Mouse (Mus musculus): ENCODE results near the gene Bak1.

The Bak1 gene

GRCm38 (mm10) chr17:27028909-27029308 is at the start of gene Bak1:
Gene Bak1, minus strand, starts transcription at chr17:27029009.
- no peak for DNase-seq (ENCODE audit: low spot score)

- no peak for DNase-seq (ENCODE audit: low spot score)
Measured at GRCm38 (mm10) chr17:27078499-27078898, 49.7 kb upstream of the Bak1 start.

GRCm38 (mm10) chr17:27077920-27078319 is 49.1 kb upstream of the Bak1 start:
- no peak for DNase-seq (ENCODE audit: low spot score)

GRCm38 (mm10) chr17:27077133-27077532 is 48.3 kb upstream of the Bak1 start:
- no peak for DNase-seq (ENCODE audit: low spot score)

- DNase-seq (ENCODE audit: low spot score): no peak
Measured at GRCm38 (mm10) chr17:27074849-27075745, 46.3 kb upstream of the Bak1 start.

GRCm38 (mm10) chr17:27074236-27074635 is 45.4 kb upstream of the Bak1 start:
- DNase-seq (ENCODE audit: low spot score): no peak

- no peak for DNase-seq (ENCODE audit: low spot score)
Measured at GRCm38 (mm10) chr17:27073778-27074177, 45.0 kb upstream of the Bak1 start.

- no peak for DNase-seq (ENCODE audit: low spot score)
Measured at GRCm38 (mm10) chr17:27073126-27073525, 44.3 kb upstream of the Bak1 start.

GRCm38 (mm10) chr17:27072363-27072762 is 43.6 kb upstream of the Bak1 start:
- no peak for DNase-seq (ENCODE audit: low spot score)

GRCm38 (mm10) chr17:27071630-27072029 is 42.8 kb upstream of the Bak1 start:
- no peak for DNase-seq (ENCODE audit: low spot score)

- DNase-seq (ENCODE audit: low spot score): no peak
Measured at GRCm38 (mm10) chr17:27070913-27071312, 42.1 kb upstream of the Bak1 start.

- DNase-seq (ENCODE audit: low spot score): no peak
Measured at GRCm38 (mm10) chr17:27069071-27069470, 40.3 kb upstream of the Bak1 start.

- DNase-seq (ENCODE audit: low spot score): no peak
Measured at GRCm38 (mm10) chr17:27066065-27066464, 37.3 kb upstream of the Bak1 start.

GRCm38 (mm10) chr17:27064195-27064594 is 35.4 kb upstream of the Bak1 start:
- no peak for DNase-seq (ENCODE audit: low spot score)

GRCm38 (mm10) chr17:27063717-27064116 is 34.9 kb upstream of the Bak1 start:
- DNase-seq (ENCODE audit: low spot score): no peak

GRCm38 (mm10) chr17:27062684-27063083 is 33.9 kb upstream of the Bak1 start:
- no peak for DNase-seq (ENCODE audit: low spot score)

GRCm38 (mm10) chr17:27061727-27062126 is 32.9 kb upstream of the Bak1 start:
- no peak for DNase-seq (ENCODE audit: low spot score)

GRCm38 (mm10) chr17:27060698-27061097 is 31.9 kb upstream of the Bak1 start:
- DNase-seq (ENCODE audit: low spot score): no peak

- no peak for DNase-seq (ENCODE audit: low spot score)
Measured at GRCm38 (mm10) chr17:27057517-27058055, 28.8 kb upstream of the Bak1 start.

- DNase-seq (ENCODE audit: low spot score): peak; percentile 77
Measured at GRCm38 (mm10) chr17:27056812-27057516, 28.2 kb upstream of the Bak1 start, which contains the start of gene Itpr3. Gene Itpr3, plus strand, starts transcription at chr17:27057304.

- DNase-seq (ENCODE audit: low spot score): peak; percentile 60
Measured at GRCm38 (mm10) chr17:27056170-27056569, 27.4 kb upstream of the Bak1 start.

- no peak for DNase-seq (ENCODE audit: low spot score)
Measured at GRCm38 (mm10) chr17:27051514-27051913, 22.7 kb upstream of the Bak1 start.

GRCm38 (mm10) chr17:27050853-27051252 is 22.0 kb upstream of the Bak1 start:
- no peak for DNase-seq (ENCODE audit: low spot score)
